Mouse (Mus musculus) forebrain, embryonic 16.5 days (tissue): ENCODE data around the gene Hspa12a. TPM values are rescaled to one million over a fixed set of nuclear protein-coding genes. Genes with fewer than 3 reads are reported as not detected.

Experiments used
- ATAC-seq: fragments of 200-750 bp; cut with Nextera tagmentation; 2 replicates; pipeline ENCODE4 v1.8.0; 2017; ENCODE audit warnings: mild to moderate bottlenecking, moderate library complexity
- H3K27ac ChIP-seq: fragments of 300-500 bp; sonication (generic); 2 replicates; pipeline ENCODE4 v1.5.1; 2014; ENCODE audit warnings: low read length, control low read depth
- H3K27me3 ChIP-seq: fragments of 300-500 bp; sonication (generic); replicated peaks from 2 replicates; pipeline ENCODE4 v1.6.1; 2014; ENCODE audit warnings: low read length; ENCODE audit not compliant: control insufficient read depth, insufficient read depth
- H3K36me3 ChIP-seq: fragments of 300-500 bp; sonication (generic); 2 replicates; pipeline ENCODE4 v1.6.1; 2014; ENCODE audit not compliant: control insufficient read depth, insufficient read depth
- H3K4me1 ChIP-seq: fragments of 300-500 bp; sonication (generic); replicated peaks from 2 replicates; pipeline ENCODE4 v1.6.1; 2014; ENCODE audit warnings: low read length; ENCODE audit not compliant: control insufficient read depth, insufficient read depth
- H3K4me2 ChIP-seq: fragments of 300-500 bp; sonication (generic); 2 replicates; pipeline ENCODE4 v1.6.1; 2014; ENCODE audit warnings: mild to moderate bottlenecking, low read length, control low read depth
- H3K4me3 ChIP-seq: fragments of 300-500 bp; sonication (generic); replicated peaks from 2 replicates; pipeline ENCODE4 v1.5.1; 2014; ENCODE audit warnings: mild to moderate bottlenecking, low read length, control low read depth
- H3K9ac ChIP-seq: fragments of 300-500 bp; sonication (generic); replicated peaks from 2 replicates; pipeline ENCODE4 v1.6.1; 2014; ENCODE audit warnings: low read depth, low read length, control low read depth
- H3K9me3 ChIP-seq: fragments of 300-500 bp; sonication (generic); 2 replicates; pipeline ENCODE4 v1.6.1; 2016; ENCODE audit warnings: low read length; ENCODE audit not compliant: control insufficient read depth
- WGBS: fragments of 180-500 bp; shearing (Covaris S2); extraction: QIAGEN DNeasy Blood & Tissue Kit; methylation state at CpG from one replicate; pipeline ENCODE4 v1.1.7; 2014; 5-methylcytosine and 5-hydroxymethylcytosine counted together
- polyA plus RNA-seq: library from polyadenylated mRNA; unstranded; fragments of >200 nt; fragmentation: Nextera tagmentation; extraction: Ambion mirVana; gene quantifications from 2 replicates; pipeline ENCODE4 v1.2.1, GENCODE M21; 2015

The Hspa12a gene
- polyA plus RNA-seq, 1 experiment from 2014 or later: 67.5 TPM

DNA sequence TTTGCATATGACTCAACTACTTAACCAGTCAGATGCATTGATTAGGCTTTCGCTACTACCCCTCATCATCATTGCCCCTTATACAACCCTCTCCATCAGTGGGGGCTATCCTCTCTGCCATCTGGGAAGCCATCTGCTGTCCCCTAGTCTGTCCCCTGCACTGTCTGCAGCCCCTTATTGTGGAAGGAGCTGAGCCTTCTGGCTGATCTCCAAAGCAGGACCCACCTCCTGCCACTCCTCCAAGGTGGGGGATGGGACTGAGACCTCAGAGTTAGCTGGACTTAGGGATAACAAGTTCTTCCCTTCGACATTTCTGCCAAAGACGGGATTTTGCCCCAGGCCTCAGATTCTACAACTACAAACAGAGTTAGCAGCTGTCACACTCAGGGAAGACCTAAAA, 104.1 kb downstream of the Hspa12a start:
- Histone ChIP-seq H3K9ac (no peak overlapping the region), H3K4me2 (no peak overlapping the region), H3K27ac (no peak overlapping the region), H3K9me3 (no peaks in the 10 kb centered on the region), H3K4me1 (peaks cover 33% of the 10 kb centered on the region), H3K27me3 (no peaks in the 10 kb centered on the region), H3K36me3 (no peaks in the 10 kb centered on the region), H3K4me3 (no peak overlapping the region)
- ATAC-seq: 0 out of 2 replicates have a peak, but pooled peaks have one; percentile 43
- 54% methylated on average over 3 of the region's 3 CpGs for WGBS

DNA sequence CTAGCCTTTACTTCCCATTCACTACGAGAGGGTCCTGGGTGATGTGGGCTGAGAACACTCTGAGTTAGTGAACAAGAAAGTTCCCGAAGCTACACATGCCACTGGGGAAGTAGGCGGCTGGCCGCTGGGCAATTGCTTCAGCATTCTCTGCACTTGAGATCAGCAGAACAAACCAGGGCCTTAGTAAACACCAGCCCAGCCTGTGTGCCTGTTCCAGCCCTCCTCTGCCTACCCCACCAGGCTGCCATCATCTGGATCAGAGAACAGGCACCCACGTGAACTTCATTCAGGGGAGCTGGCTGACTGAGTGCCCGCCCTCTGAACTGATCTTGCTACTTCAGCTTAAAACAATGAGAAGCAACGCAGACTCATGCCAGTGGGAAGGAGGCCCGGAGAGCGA, 104.7 kb downstream of the Hspa12a start:
- Histone ChIP-seq H3K4me2 (no peak overlapping the region), H3K9me3 (no peaks in the 10 kb centered on the region), H3K9ac (no peak overlapping the region), H3K36me3 (no peaks in the 10 kb centered on the region), H3K4me1 (peaks cover 31% of the 10 kb centered on the region), H3K27me3 (no peaks in the 10 kb centered on the region), H3K27ac (no peak overlapping the region), H3K4me3 (no peak overlapping the region)
- WGBS: 68% methylated on average over 9 of the region's 9 CpGs
- no peak for ATAC-seq

DNA sequence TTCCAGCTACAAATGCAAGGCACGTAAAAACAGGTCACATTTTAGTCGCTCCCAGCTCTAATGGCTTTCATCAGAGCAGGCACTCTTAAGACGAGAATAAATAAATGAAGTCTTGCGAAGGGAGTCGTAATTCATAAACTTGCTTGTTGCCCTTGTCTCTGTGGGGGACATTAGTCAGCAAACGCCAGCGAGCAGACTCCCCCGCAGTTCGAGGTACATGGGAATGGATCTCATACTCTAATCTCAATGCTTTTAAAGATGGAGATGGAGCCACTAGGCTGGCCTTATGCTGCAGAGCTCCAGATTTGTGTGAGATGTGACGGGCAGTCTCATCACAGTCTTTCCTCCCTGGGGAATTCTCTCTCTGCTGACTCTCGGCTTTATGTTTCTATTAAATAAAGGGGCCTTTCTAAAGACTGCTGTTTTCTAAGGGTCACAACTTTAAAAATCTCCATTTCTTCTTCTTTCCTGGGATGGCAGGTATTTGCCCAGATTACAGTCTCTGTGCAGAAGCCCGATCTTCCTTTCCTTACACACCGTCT, 109.7 kb downstream of the Hspa12a start:
- H3K27me3 ChIP-seq: no peaks in the 10 kb centered on the region
- ATAC-seq: no peak
- H3K9me3 ChIP-seq: no peaks in the 10 kb centered on the region
- H3K4me2 ChIP-seq: no peak overlapping the region
- no peaks in the 10 kb centered on the region for H3K36me3 ChIP-seq
- no peak overlapping the region for H3K9ac ChIP-seq
- H3K4me3 ChIP-seq: no peak overlapping the region
- WGBS: 77% methylated on average over 13 of the region's 13 CpGs
- peaks cover 34% of the 10 kb centered on the region for H3K4me1 ChIP-seq
- no peak overlapping the region for H3K27ac ChIP-seq

DNA sequence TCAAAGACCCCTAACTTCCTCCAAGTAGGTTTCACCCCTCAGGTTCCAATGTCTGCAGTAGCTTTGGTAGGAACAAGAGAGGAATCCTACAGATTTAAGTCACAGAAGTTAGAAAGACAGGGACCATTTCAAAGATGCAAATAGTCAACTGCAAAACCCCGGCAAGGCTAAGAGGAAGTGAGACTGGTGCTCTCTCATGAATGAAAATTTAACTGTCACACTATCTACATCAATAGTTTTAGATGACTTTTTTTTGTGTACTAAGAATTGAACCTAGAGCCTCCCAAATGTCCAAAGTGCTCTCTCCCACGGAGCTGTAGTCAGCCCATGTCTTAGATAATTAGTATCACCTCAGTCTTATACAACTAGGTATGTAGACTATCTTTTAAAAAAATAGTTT, 110.5 kb downstream of the Hspa12a start:
- Histone ChIP-seq H3K36me3 (no peaks in the 10 kb centered on the region), H3K27ac (no peak overlapping the region), H3K9ac (no peak overlapping the region), H3K4me1 (peaks cover 34% of the 10 kb centered on the region), H3K27me3 (no peaks in the 10 kb centered on the region), H3K9me3 (no peaks in the 10 kb centered on the region), H3K4me3 (no peak overlapping the region), H3K4me2 (no peak overlapping the region)
- ATAC-seq: no peak
- WGBS: 85% methylated on average over 2 of the region's 2 CpGs

DNA sequence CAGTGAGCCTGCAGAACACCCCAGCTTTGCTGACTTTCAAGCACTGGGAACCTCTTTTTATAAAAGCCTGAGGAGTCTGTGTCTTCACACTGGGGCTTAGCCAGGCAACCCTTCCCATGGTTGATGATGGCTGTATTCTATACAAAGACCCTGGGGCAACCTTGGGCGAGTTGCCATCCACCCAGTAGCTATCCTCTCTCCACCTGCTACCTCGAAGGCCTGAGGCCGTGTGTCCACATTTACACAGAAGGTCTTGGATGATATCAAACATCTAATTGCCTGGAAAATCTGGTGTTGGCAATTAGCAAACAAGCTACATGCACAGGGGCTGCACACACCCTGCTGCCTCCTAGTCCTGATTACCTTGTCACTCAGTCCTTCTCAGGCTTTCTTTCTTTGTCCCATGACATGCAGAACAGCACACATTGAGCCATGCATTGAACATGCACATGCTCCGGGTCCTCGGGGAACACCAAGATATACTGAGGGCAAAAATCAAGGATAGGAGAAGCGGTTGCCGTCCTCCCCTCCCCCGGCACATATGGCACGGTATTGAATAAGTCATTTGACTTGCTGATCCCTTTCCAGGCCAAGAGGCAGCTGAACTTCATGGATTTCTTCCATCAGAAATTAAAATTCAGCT, 112.1 kb downstream of the Hspa12a start:
- 41% methylated on average over 9 of the region's 9 CpGs for WGBS
- no peaks in the 10 kb centered on the region for H3K36me3 ChIP-seq

DNA sequence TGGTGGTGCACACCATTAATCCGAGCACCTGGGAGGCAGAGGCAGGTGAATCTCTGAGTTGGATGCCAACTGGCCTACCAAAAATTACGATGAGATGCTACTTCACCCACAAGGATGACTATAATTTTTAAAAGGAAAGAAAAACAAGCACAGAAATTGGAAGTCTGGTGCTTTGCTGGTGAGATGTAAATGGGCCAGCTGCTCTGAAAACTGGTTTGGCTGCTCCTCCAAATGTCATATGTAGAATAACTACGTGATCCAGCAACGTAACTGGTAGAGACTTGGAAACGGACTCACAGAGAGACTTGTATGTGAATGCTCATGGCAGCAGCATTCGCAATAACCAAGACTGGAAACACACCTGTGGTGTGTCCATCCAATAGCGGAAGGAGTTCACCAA, 113.3 kb downstream of the Hspa12a start:
- 61% methylated on average over 7 of the region's 7 CpGs for WGBS
- no peaks in the 10 kb centered on the region for H3K36me3 ChIP-seq
- H3K27me3 ChIP-seq: no peaks in the 10 kb centered on the region
- peak; percentile 34 for ATAC-seq
- peaks cover 34% of the 10 kb centered on the region for H3K4me1 ChIP-seq
- H3K9me3 ChIP-seq: no peaks in the 10 kb centered on the region
- peak overlapping the region; percentile 96 for H3K27ac ChIP-seq
- no peak overlapping the region for H3K4me3 ChIP-seq
- H3K9ac ChIP-seq: no peak overlapping the region; the same call in 1 of the 2 replicates
- no peak overlapping the region for H3K4me2 ChIP-seq

More for the DNA sequence above, 112.1 kb downstream of the Hspa12a start:
- Histone ChIP-seq H3K4me1 (peaks cover 34% of the 10 kb centered on the region), H3K4me2 (no peak overlapping the region), H3K9me3 (no peaks in the 10 kb centered on the region), H3K27me3 (no peaks in the 10 kb centered on the region), H3K9ac (no peak overlapping the region), H3K27ac (peak overlapping the region; percentile 96), H3K4me3 (no peak overlapping the region)
- ATAC-seq: peak; percentile 52

DNA sequence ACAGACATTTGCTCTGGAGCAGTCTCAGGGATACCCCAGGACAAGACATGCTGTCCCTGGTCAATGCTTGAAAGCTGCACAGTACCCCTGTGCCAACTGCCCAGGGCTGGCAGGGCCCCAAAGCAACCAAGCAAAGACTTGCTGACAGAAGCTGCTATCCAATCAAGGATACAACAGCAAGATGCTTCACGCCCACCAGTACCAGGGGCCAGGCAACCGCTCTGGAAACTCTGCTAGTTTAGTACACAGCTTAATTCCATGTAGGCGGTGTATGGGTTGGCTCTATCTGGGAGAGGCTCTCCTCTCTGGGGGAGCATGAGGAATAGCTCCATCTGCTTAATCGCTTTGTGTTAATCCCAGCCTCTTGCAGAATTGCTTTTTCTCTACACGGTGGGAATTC, 113.9 kb downstream of the Hspa12a start:
- ATAC-seq: peak; percentile 78

DNA sequence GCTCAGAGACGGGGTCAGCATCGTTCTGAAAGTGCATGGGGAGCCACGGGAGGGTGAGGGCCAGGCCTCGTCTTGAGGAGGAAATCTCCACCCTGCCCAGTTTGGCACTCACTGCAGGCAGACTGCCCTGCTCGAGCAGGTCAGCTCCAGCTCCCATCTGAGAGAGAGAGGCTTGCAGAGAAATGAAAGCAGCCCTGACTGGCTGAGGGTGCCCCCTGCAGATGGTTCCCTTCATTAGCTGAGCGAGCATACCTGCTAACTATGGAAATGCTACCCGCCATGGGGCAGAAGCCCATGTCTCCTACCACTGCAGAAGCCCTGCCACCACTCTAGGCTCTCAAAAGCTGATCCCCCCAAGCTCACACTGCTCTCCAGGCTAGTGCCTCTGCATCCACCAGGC, 115.8 kb downstream of the Hspa12a start:
- Histone ChIP-seq H3K4me2 (no peak overlapping the region), H3K4me3 (no peak overlapping the region), H3K36me3 (peaks cover 2% of the 10 kb centered on the region; the same call in 1 of the 2 replicates), H3K27me3 (no peaks in the 10 kb centered on the region), H3K4me1 (peaks cover 36% of the 10 kb centered on the region), H3K9ac (no peak overlapping the region), H3K9me3 (no peaks in the 10 kb centered on the region), H3K27ac (peak overlapping the region; percentile 14; the same call in 1 of the 2 replicates)
- ATAC-seq: no peak
- WGBS: 49% methylated on average over 7 of the region's 7 CpGs

More for the DNA sequence above, 113.9 kb downstream of the Hspa12a start:
- 38% methylated on average over 5 of the region's 5 CpGs for WGBS
- Histone ChIP-seq H3K4me1 (peaks cover 34% of the 10 kb centered on the region), H3K36me3 (0 out of 2 replicates have a peak, but pooled peaks cover 2% of the 10 kb centered on the region), H3K27me3 (no peaks in the 10 kb centered on the region), H3K27ac (peak overlapping the region; percentile 96), H3K9me3 (no peaks in the 10 kb centered on the region), H3K4me2 (no peak overlapping the region), H3K9ac (no peak overlapping the region; the same call in 1 of the 2 replicates), H3K4me3 (no peak overlapping the region)

DNA sequence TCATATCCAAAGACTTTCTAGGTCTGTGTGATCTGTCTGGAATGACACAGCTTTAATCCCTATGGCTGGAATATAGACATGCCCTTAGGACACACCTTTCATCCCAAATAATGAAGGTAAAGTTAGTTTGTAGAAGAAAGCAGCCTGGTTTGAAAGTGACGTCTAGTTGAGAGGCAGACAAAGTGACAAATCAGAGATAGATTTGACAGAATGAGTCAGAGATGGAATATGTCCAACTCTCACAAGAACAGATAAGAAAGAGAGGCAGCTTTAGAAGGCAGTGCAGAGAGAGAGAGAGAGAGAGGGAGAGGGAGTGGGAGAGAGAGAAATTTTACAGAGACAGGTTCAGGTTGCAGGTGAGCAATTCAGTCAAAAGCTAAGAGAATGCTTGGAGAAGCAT, 119.1 kb downstream of the Hspa12a start:
- Histone ChIP-seq H3K4me2 (no peak overlapping the region), H3K4me1 (peaks cover 11% of the 10 kb centered on the region), H3K27ac (no peak overlapping the region), H3K4me3 (no peak overlapping the region), H3K9me3 (no peaks in the 10 kb centered on the region), H3K27me3 (no peaks in the 10 kb centered on the region), H3K9ac (no peak overlapping the region), H3K36me3 (peaks cover 5% of the 10 kb centered on the region; the same call in 1 of the 2 replicates)
- WGBS: 55% methylated on average over 1 of the region's 1 CpGs
- no peak for ATAC-seq
